8 mouse cellular contexts compared by ENCODE assay signal in the genomic region with DNA sequence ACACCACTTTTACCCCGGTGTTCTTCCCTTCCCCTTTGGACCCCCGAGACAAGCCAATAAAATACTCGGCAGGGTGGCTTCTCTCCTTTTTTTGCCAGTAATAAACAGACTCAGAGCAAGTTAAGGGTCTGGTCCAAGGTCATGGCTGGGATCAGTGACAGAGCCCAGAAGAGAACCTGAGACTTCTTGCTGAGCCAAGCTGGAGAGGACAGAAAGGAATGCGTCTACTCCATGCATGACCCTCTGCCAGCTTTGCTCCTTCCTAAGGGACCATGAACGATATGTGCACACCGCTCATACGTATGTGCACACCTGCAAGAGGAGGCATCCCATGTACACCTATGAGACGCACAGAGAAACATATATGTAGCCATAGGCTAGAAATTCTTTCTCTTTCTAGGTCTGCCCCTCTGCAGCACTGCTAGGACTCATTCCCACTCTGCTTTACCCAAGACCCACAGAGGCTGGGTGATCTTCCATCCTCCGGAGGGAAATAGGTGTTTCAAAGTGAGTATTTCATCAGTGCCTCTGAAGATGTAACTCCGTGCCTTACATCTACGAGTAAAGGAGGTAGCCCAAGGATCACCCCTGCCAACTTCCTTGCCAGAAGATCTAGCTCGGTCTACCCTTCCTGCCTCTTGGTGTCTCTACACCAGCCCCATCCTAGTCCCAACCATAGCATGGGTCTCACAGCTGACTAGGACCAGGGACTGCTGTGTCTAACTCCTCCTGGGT. TPM values are rescaled to one million over a fixed set of nuclear protein-coding genes. Genes with fewer than 3 reads are reported as not detected.
DNase-seq lines count a peak whose midpoint lies in the region; ATAC-seq and TF ChIP-seq lines count a peak whose summit lies in the region.

No protein-coding gene starts in this region.

- H3K79me2 ChIP-seq in macrophage (ENCODE audit: inconsistent target) = no peaks in the 10 kb centered on the region

- no peak overlapping the region for H3K27ac ChIP-seq in heart, embryonic 11.5 days (ENCODE audit: low read depth, low read length)
- no peak overlapping the region for H3K27ac ChIP-seq in forebrain, embryonic 16.5 days (ENCODE audit: low read length)
- no peak overlapping the region for H3K27ac ChIP-seq in macrophage

- H3K4me1 ChIP-seq in heart, embryonic 11.5 days (ENCODE audit: control insufficient read depth, insufficient read depth, low read length) = no peaks in the 10 kb centered on the region; the same call in 1 of the 2 replicates
- H3K4me1 ChIP-seq in G1E (ENCODE audit: insufficient read depth, low read depth, low read length) = peaks cover 53% of the 10 kb centered on the region
- peaks cover 22% of the 10 kb centered on the region for H3K4me1 ChIP-seq in forebrain, embryonic 16.5 days (replicated peaks; ENCODE audit: control insufficient read depth, insufficient read depth, low read length)

- no peak for ATAC-seq in heart, embryonic 11.5 days (replicated peaks; ENCODE audit: insufficient number of reproducible peaks, low FRiP score, low TSS enrichment)
- no peak for ATAC-seq in G1E (ENCODE audit: extremely low read depth, insufficient number of reproducible peaks, low FRiP score, poor library complexity, severe bottlenecking)
- ATAC-seq in forebrain, embryonic 16.5 days = no peak
- ATAC-seq in activated CD4-positive, CD25-positive, alpha-beta regulatory T cell, adult 4 months = no peak

- DNase-seq in heart, adult 18-20 months = no peak
- no peak for DNase-seq in G1E (ENCODE audit: low spot score)
- DNase-seq in right cerebral cortex, postnatal 14 days = no peak
- no peak for DNase-seq in right cerebral cortex, postnatal 10 days (ENCODE audit: low spot score in 2 of 2)

- peak overlapping the region; percentile 90 for H3K4me2 ChIP-seq in heart, embryonic 11.5 days
- H3K4me2 ChIP-seq in forebrain, embryonic 16.5 days (ENCODE audit: low read length) = peak overlapping the region; percentile 72

- WGBS in heart, embryonic 11.5 days (ENCODE audit: insufficient replicate concordance) = 50% methylated on average over 12 of the region's 12 CpGs
- WGBS in forebrain, embryonic 16.5 days = 55% methylated on average over 12 of the region's 12 CpGs
- 61% methylated on average over 12 of the region's 12 CpGs for WGBS in macrophage (ENCODE audit: missing documents)

- peak overlapping the region; percentile 70 for H3K9ac ChIP-seq in heart, embryonic 11.5 days (ENCODE audit: low read depth, low read length)
- H3K9ac ChIP-seq in forebrain, embryonic 16.5 days (replicated peaks; ENCODE audit: low read depth, low read length) = peak overlapping the region; percentile 82

- no peak for TF ChIP-seq CTCF in G1E (IDR thresholded peaks at IDR 0.05; ENCODE audit: low read depth, low read length)

- H3K27me3 ChIP-seq in heart, embryonic 11.5 days (ENCODE audit: control insufficient read depth, insufficient read depth, low read length) = peaks cover 16% of the 10 kb centered on the region
- peaks cover 32% of the 10 kb centered on the region for H3K27me3 ChIP-seq in G1E (ENCODE audit: insufficient read depth, low read length)
- no peaks in the 10 kb centered on the region for H3K27me3 ChIP-seq in forebrain, embryonic 16.5 days (replicated peaks; ENCODE audit: control insufficient read depth, insufficient read depth, low read length)

- H3K4me3 ChIP-seq in heart, embryonic 11.5 days (ENCODE audit: low read depth, low read length) = peak overlapping the region; percentile 70
- H3K4me3 ChIP-seq in G1E (ENCODE audit: low read depth, low read length) = peak overlapping the region; percentile 74
- peak overlapping the region; percentile 74 for H3K4me3 ChIP-seq in forebrain, embryonic 16.5 days (replicated peaks; ENCODE audit: low read length)
- peak overlapping the region; percentile 24; the same call in 1 of the 2 replicates for H3K4me3 ChIP-seq in macrophage (ENCODE audit: inconsistent target)

- H3K9me3 ChIP-seq in heart, embryonic 11.5 days (replicated peaks; ENCODE audit: control insufficient read depth, low read length) = no peaks in the 10 kb centered on the region
- no peaks in the 10 kb centered on the region for H3K9me3 ChIP-seq in G1E (replicated peaks)
- no peaks in the 10 kb centered on the region for H3K9me3 ChIP-seq in forebrain, embryonic 16.5 days (ENCODE audit: control insufficient read depth, low read length)

- H3K36me3 ChIP-seq in heart, embryonic 11.5 days (ENCODE audit: control insufficient read depth, insufficient read depth, low read length) = no peaks in the 10 kb centered on the region
- H3K36me3 ChIP-seq in G1E (replicated peaks) (peaks cover 8% of the 10 kb centered on the region), macrophage (ENCODE audit: inconsistent target) (no peaks in the 10 kb centered on the region)
- no peaks in the 10 kb centered on the region for H3K36me3 ChIP-seq in forebrain, embryonic 16.5 days (ENCODE audit: control insufficient read depth, insufficient read depth)

RNA-seq across cellular contexts. Expression of a gene that starts 0.7 kb away (rescaled TPM):
- polyA plus RNA-seq in heart, embryonic 11.5 days (2014; fragmentation: Nextera tagmentation; extraction: Ambion mirVana) = 0.66 and 0.92 TPM in 2 replicates
- total RNA-seq in heart, adult 18-20 months (2021) = 1 to 10 TPM; 3.5 to 5.3 TPM
- total RNA-seq in G1E (2014; fragmentation: Nextera tagmentation) = 1.3 TPM in 1 of 2 replicates, not detected in the other
- total RNA-seq in G1E (2017) = 0.64 and 0.76 TPM in 2 replicates
- 0.29 and 0.46 TPM in 2 replicates for polyA plus RNA-seq in G1E (2012)
- polyA plus RNA-seq in forebrain, embryonic 16.5 days (2015; fragmentation: Nextera tagmentation; extraction: Ambion mirVana) = 3.3 and 5.4 TPM in 2 replicates
- total RNA-seq in macrophage (2018; cell fraction: chromatin; rRNA removed) = under 1 TPM in 2 of 26 experiments, not detected in 24; 0.33 to 0.34 TPM
- total RNA-seq in macrophage (2018; cell fraction: cytosol; rRNA removed) = under 1 TPM in 5 of 26 experiments, not detected in 21; 0.05 to 0.07 (median 0.05) TPM
- total RNA-seq in macrophage (2018; cell fraction: nucleus; rRNA removed) = under 1 TPM in 1 of 26 experiments, not detected in 25; 0.41 TPM
- not detected in 3 replicates for polyA plus RNA-seq in macrophage (2018)
- polyA plus RNA-seq in activated CD4-positive, CD25-positive, alpha-beta regulatory T cell, adult 4 months (2017; shearing (Covaris generic)) = 1 to 10 TPM; 2.7 to 4.6 TPM

RNA-seq across cellular contexts. Expression of a gene that starts 2.9 kb away (rescaled TPM):
- 10.6 and 12.1 TPM in 2 replicates for polyA plus RNA-seq in heart, embryonic 11.5 days (2014; fragmentation: Nextera tagmentation; extraction: Ambion mirVana)
- 10 to 100 TPM; 20.4 to 22.7 TPM for total RNA-seq in heart, adult 18-20 months (2021)
- total RNA-seq in G1E (2014; fragmentation: Nextera tagmentation) (29.6 and 42.6 TPM in 2 replicates), G1E (2017) (35.6 and 48.6 TPM in 2 replicates)
- polyA plus RNA-seq in G1E (2012) (9.4 and 11.0 TPM in 2 replicates), macrophage (2018) (2.6 to 5.5 TPM (median 5.2 TPM) in 3 replicates)
- 15.6 and 18.8 TPM in 2 replicates for polyA plus RNA-seq in forebrain, embryonic 16.5 days (2015; fragmentation: Nextera tagmentation; extraction: Ambion mirVana)
- 10 to 100 TPM in 24 of 26 experiments, 1 to 10 TPM in 2; 6.0 to 65.1 (median 40.9) TPM for total RNA-seq in macrophage (2018; cell fraction: chromatin; rRNA removed)
- 1 to 10 TPM; 2.9 to 8.1 (median 4.8) TPM for total RNA-seq in macrophage (2018; cell fraction: cytosol; rRNA removed)
- 10 to 100 TPM in 25 of 26 experiments, 1 to 10 TPM in 1; 6.5 to 52.6 (median 27.1) TPM for total RNA-seq in macrophage (2018; cell fraction: nucleus; rRNA removed)
- 10 to 100 TPM; 25.4 to 27.3 TPM for polyA plus RNA-seq in activated CD4-positive, CD25-positive, alpha-beta regulatory T cell, adult 4 months (2017; shearing (Covaris generic))

RNA-seq across cellular contexts. Expression of a gene that starts 45.3 kb away (rescaled TPM):
- 7.7 and 8.8 TPM in 2 replicates for polyA plus RNA-seq in heart, embryonic 11.5 days (2014; fragmentation: Nextera tagmentation; extraction: Ambion mirVana)
- total RNA-seq in heart, adult 18-20 months (2021) = 100 to 1,000 TPM; 120 to 131 TPM
- 106 TPM in 2 replicates for total RNA-seq in G1E (2014; fragmentation: Nextera tagmentation)
- total RNA-seq in G1E (2017) = 22.1 and 24.7 TPM in 2 replicates
- polyA plus RNA-seq in G1E (2012) = 151 and 158 TPM in 2 replicates
- polyA plus RNA-seq in forebrain, embryonic 16.5 days (2015; fragmentation: Nextera tagmentation; extraction: Ambion mirVana) = 9.2 and 11.1 TPM in 2 replicates
- total RNA-seq in macrophage (2018; cell fraction: chromatin; rRNA removed) = 100 to 1,000 TPM in 1 of 26 experiments, 10 to 100 TPM in 9, 1 to 10 TPM in 16; 1.3 to 159 (median 5.1) TPM
- total RNA-seq in macrophage (2018; cell fraction: cytosol; rRNA removed) = 10 to 100 TPM in 4 of 26 experiments, 1 to 10 TPM in 18, under 1 TPM in 4; 0.51 to 54.5 (median 2.6) TPM
- 100 to 1,000 TPM in 2 of 26 experiments, 10 to 100 TPM in 10, 1 to 10 TPM in 12, under 1 TPM in 2; 0.89 to 189 (median 6.5) TPM for total RNA-seq in macrophage (2018; cell fraction: nucleus; rRNA removed)
- 0.10 to 1.4 TPM (median 0.29 TPM) in 3 replicates for polyA plus RNA-seq in macrophage (2018)
- 100 to 1,000 TPM; 116 to 135 TPM for polyA plus RNA-seq in activated CD4-positive, CD25-positive, alpha-beta regulatory T cell, adult 4 months (2017; shearing (Covaris generic))

RNA-seq across cellular contexts. Expression of a gene that starts 51.4 kb away (rescaled TPM):
- 5.8 and 9.0 TPM in 2 replicates for polyA plus RNA-seq in heart, embryonic 11.5 days (2014; fragmentation: Nextera tagmentation; extraction: Ambion mirVana)
- 10 to 100 TPM; 29.4 to 30.3 TPM for total RNA-seq in heart, adult 18-20 months (2021)
- 41.5 and 66.3 TPM in 2 replicates for total RNA-seq in G1E (2014; fragmentation: Nextera tagmentation)
- 99.8 and 115 TPM in 2 replicates for total RNA-seq in G1E (2017)
- 60.1 and 72.6 TPM in 2 replicates for polyA plus RNA-seq in G1E (2012)
- polyA plus RNA-seq in forebrain, embryonic 16.5 days (2015; fragmentation: Nextera tagmentation; extraction: Ambion mirVana) = 1.4 and 1.7 TPM in 2 replicates
- total RNA-seq in macrophage (2018; cell fraction: chromatin; rRNA removed) = 100 to 1,000 TPM in 25 of 26 experiments, 10 to 100 TPM in 1; 97.6 to 393 (median 163) TPM
- total RNA-seq in macrophage (2018; cell fraction: cytosol; rRNA removed) = 10 to 100 TPM; 38.9 to 83.3 (median 53.5) TPM
- total RNA-seq in macrophage (2018; cell fraction: nucleus; rRNA removed) = 100 to 1,000 TPM in 14 of 26 experiments, 10 to 100 TPM in 12; 53.9 to 268 (median 112) TPM
- polyA plus RNA-seq in macrophage (2018) = 25.7 to 58.4 TPM (median 48.9 TPM) in 3 replicates
- 10 to 100 TPM; 57.5 to 62.0 TPM for polyA plus RNA-seq in activated CD4-positive, CD25-positive, alpha-beta regulatory T cell, adult 4 months (2017; shearing (Covaris generic))

RNA-seq across cellular contexts. Expression of a gene that starts 58.3 kb away (rescaled TPM):
- 5.9 and 7.1 TPM in 2 replicates for polyA plus RNA-seq in heart, embryonic 11.5 days (2014; fragmentation: Nextera tagmentation; extraction: Ambion mirVana)
- total RNA-seq in heart, adult 18-20 months (2021) = 10 to 100 TPM; 14.8 TPM
- total RNA-seq in G1E (2014; fragmentation: Nextera tagmentation) = not detected in 2 replicates
- 0.05 and 0.06 TPM in 2 replicates for total RNA-seq in G1E (2017)
- 0.09 TPM in 1 of 2 replicates, not detected in the other for polyA plus RNA-seq in G1E (2012)
- polyA plus RNA-seq in forebrain, embryonic 16.5 days (2015; fragmentation: Nextera tagmentation; extraction: Ambion mirVana) = 3.6 and 5.8 TPM in 2 replicates
- total RNA-seq in macrophage (2018; cell fraction: chromatin; rRNA removed) = not detected
- total RNA-seq in macrophage (2018; cell fraction: cytosol; rRNA removed) = not detected
- total RNA-seq in macrophage (2018; cell fraction: nucleus; rRNA removed) = not detected
- polyA plus RNA-seq in macrophage (2018) = not detected in 3 replicates
- under 1 TPM; 0.16 to 0.41 TPM for polyA plus RNA-seq in activated CD4-positive, CD25-positive, alpha-beta regulatory T cell, adult 4 months (2017; shearing (Covaris generic))

Comparison
In these comparisons a context has a peak if more than half of its experiments do, and no peak if none do; other contexts are left out.
1. H3K4me3 ChIP-seq: peak in every context shown above with its lines; median percentile 74 in G1E; 74 in forebrain, embryonic 16.5 days; 70 in heart, embryonic 11.5 days; 24 in macrophage.